Mouse (Mus musculus) myocyte (in vitro differentiated cells): ENCODE measurements around the gene Nap1l5.

ENCODE experiments used
- MAX ChIP-seq: IDR thresholded peaks from one replicate; pipeline ENCODE4 v1.6.1; 2011; ENCODE audit warnings: low read depth, mild to moderate bottlenecking, control low read depth
- MYOG ChIP-seq, 3 experiments: IDR thresholded peaks; one replicate each; pipeline ENCODE4 v1.6.1; 2011; ENCODE audit warnings: control low read depth in 2 of 3, low read depth in 2 of 3, mild to moderate bottlenecking in 2 of 3; ENCODE audit not compliant: insufficient read length in 2 of 3, control insufficient read depth in 1 of 3, insufficient read depth in 1 of 3
- POLR2A ChIP-seq: IDR thresholded peaks from one replicate; pipeline ENCODE4 v1.6.1; 2011; ENCODE audit warnings: low read depth, mild to moderate bottlenecking, control low read depth, moderate library complexity; ENCODE audit not compliant: insufficient read length
- TCF12 ChIP-seq: IDR thresholded peaks from one replicate; pipeline ENCODE4 v1.6.1; 2011; ENCODE audit warnings: mild to moderate bottlenecking, control low read depth; ENCODE audit not compliant: poor library complexity, insufficient read depth, severe bottlenecking

DNA sequence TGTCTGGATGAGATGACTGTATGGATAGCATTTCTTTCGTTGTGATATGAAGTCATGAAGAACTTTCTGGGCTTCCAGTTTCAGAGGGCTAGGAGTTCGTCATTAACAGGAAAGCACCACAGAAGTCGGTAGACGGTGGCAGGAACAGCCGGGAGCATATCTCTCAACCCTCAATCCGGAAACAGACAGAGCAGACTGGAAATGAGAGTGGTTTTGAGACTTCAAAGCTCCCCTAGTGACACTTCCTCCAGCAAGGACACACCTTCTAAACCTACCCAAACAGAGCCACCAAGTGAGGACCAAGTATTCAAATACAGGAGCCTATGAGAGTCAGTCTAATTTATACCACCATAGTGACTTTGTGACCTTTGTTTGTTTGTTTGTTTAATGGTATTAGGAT lies 13.6 kb downstream of the Nap1l5 start:
- TF ChIP-seq MYOG (IDR thresholded peaks at IDR 0.05; ENCODE audit: control insufficient read depth in 1 of 3, insufficient read depth in 1 of 3, insufficient read length in 2 of 3, low read depth in 2 of 3) (no peak), POLR2A (no peak), MAX (no peak), TCF12 (no peak)
